Mouse (Mus musculus): ENCODE measurements around the gene Kcnd3. TPM values are rescaled to one million over a fixed set of nuclear protein-coding genes. Genes with fewer than 3 reads are reported as not detected.

Gene Kcnd3
- total and polyA plus RNA-seq, 3 experiments, result 0.05 TPM; not detected in 2

- Histone ChIP-seq H3K4me3 (ENCODE audit: low read depth, low read length) (no peak overlapping the region), H3K36me3 (replicated peaks) (no peaks in the 10 kb centered on the region), H3K9me3 (replicated peaks) (no peaks in the 10 kb centered on the region), H3K27me3 (ENCODE audit: insufficient read depth, low read length) (peaks cover 8% of the 10 kb centered on the region; the same call in 1 of the 2 replicates), H3K4me1 (ENCODE audit: insufficient read depth, low read depth, low read length) (no peaks in the 10 kb centered on the region)
- DNase-seq (ENCODE audit: low spot score), result no peak
- TF ChIP-seq CTCF (IDR thresholded peaks at IDR 0.05; ENCODE audit: low read depth, low read length) (no peak), GATA2 (IDR thresholded peaks at IDR 0.05; ENCODE audit: borderline replicate concordance, low read depth, low read length) (no peak), GATA1 (IDR thresholded peaks at IDR 0.05; ENCODE audit: borderline replicate concordance, low read length) (no peak), POLR2AphosphoS5 (IDR thresholded peaks at IDR 0.05; ENCODE audit: insufficient replicate concordance, low read depth, low read length) (no peak), TAL1 (conservative IDR thresholded peaks at IDR 0.05; ENCODE audit: low read depth, low read length) (no peak)
- ATAC-seq (ENCODE audit: extremely low read depth, insufficient number of reproducible peaks, low FRiP score, poor library complexity, severe bottlenecking), result no peak
Observed at GRCm38 (mm10) chr3:105505161-105505872, 53.2 kb downstream of the Kcnd3 start.

GRCm38 (mm10) chr3:105505873-105506170 is 53.7 kb downstream of the Kcnd3 start:
- Histone ChIP-seq H3K9me3 (replicated peaks) (no peaks in the 10 kb centered on the region), H3K27me3 (ENCODE audit: insufficient read depth, low read length) (peaks cover 8% of the 10 kb centered on the region; the same call in 1 of the 2 replicates), H3K36me3 (replicated peaks) (no peaks in the 10 kb centered on the region), H3K4me3 (ENCODE audit: low read depth, low read length) (no peak overlapping the region), H3K4me1 (ENCODE audit: insufficient read depth, low read depth, low read length) (no peaks in the 10 kb centered on the region)
- ATAC-seq (ENCODE audit: extremely low read depth, insufficient number of reproducible peaks, low FRiP score, poor library complexity, severe bottlenecking) (no peak), DNase-seq (ENCODE audit: low spot score) (no peak)
- TF ChIP-seq CTCF (IDR thresholded peaks at IDR 0.05; ENCODE audit: low read depth, low read length), result no peak

DNA sequence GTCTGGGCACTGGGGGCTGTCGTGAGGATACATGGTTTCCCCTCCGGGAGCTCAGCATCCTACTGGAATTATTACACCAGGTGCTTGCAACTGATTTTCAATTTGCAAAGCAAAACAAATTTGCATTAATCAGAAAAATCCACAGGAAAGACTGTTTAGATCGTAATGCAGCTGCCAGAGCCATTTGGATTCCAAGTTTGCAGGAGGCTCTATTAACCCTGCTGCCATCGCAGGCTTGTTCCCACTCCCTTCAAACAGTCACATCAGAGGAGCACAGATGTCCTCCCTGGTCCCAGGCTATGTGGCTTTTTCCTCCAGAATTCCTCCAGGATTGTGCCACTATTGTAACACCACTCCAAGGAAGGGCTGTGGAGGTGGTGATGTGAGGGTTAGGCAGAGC is 54.5 kb downstream of the Kcnd3 start:
- H3K9me3 ChIP-seq (replicated peaks), result no peaks in the 10 kb centered on the region
- TF ChIP-seq GATA2 (IDR thresholded peaks at IDR 0.05; ENCODE audit: borderline replicate concordance, low read depth, low read length) (no peak), CTCF (IDR thresholded peaks at IDR 0.05; ENCODE audit: low read depth, low read length) (no peak), POLR2AphosphoS5 (IDR thresholded peaks at IDR 0.05; ENCODE audit: insufficient replicate concordance, low read depth, low read length) (no peak), TAL1 (conservative IDR thresholded peaks at IDR 0.05; ENCODE audit: low read depth, low read length) (no peak), GATA1 (IDR thresholded peaks at IDR 0.05; ENCODE audit: borderline replicate concordance, low read length) (no peak)
- DNase-seq (ENCODE audit: low spot score) (no peak), ATAC-seq (ENCODE audit: extremely low read depth, insufficient number of reproducible peaks, low FRiP score, poor library complexity, severe bottlenecking) (no peak)
- peaks cover 8% of the 10 kb centered on the region; the same call in 1 of the 2 replicates for H3K27me3 ChIP-seq (ENCODE audit: insufficient read depth, low read length)
- H3K36me3 ChIP-seq (replicated peaks), result no peaks in the 10 kb centered on the region
- no peaks in the 10 kb centered on the region for H3K4me1 ChIP-seq (ENCODE audit: insufficient read depth, low read depth, low read length)
- H3K4me3 ChIP-seq (ENCODE audit: low read depth, low read length), result no peak overlapping the region

DNA sequence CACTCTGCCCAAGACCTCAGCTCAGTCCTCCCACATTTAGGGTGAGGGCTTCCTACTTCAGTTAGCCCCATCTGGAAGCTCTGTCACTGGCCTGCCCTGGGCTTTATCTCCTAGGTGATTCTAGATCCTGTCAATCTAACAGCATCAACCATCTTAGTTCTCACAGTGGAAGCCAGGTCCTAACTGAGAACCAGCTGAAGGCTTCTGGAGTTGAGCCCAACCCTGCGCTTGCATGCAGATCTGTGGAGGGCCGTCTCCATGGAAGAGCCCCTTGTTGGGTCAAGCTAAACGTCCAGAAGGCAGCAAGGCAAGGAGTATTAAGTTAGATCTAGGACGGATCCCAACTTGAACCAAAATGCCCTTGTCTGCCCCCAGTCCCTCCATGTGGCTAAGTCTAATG is 57.2 kb downstream of the Kcnd3 start:
- Histone ChIP-seq H3K27me3 (ENCODE audit: insufficient read depth, low read length) (peaks cover 5% of the 10 kb centered on the region; the same call in 1 of the 2 replicates), H3K4me1 (ENCODE audit: insufficient read depth, low read depth, low read length) (no peaks in the 10 kb centered on the region), H3K4me3 (ENCODE audit: low read depth, low read length) (no peak overlapping the region), H3K36me3 (replicated peaks) (no peaks in the 10 kb centered on the region), H3K9me3 (replicated peaks) (no peaks in the 10 kb centered on the region)
- DNase-seq (ENCODE audit: low spot score) (no peak), ATAC-seq (ENCODE audit: extremely low read depth, insufficient number of reproducible peaks, low FRiP score, poor library complexity, severe bottlenecking) (no peak)
- TF ChIP-seq CTCF (IDR thresholded peaks at IDR 0.05; ENCODE audit: low read depth, low read length) (no peak), GATA1 (IDR thresholded peaks at IDR 0.05; ENCODE audit: borderline replicate concordance, low read length) (no peak), POLR2AphosphoS5 (IDR thresholded peaks at IDR 0.05; ENCODE audit: insufficient replicate concordance, low read depth, low read length) (no peak), TAL1 (conservative IDR thresholded peaks at IDR 0.05; ENCODE audit: low read depth, low read length) (no peak), GATA2 (IDR thresholded peaks at IDR 0.05; ENCODE audit: borderline replicate concordance, low read depth, low read length) (no peak)

GRCm38 (mm10) chr3:105511836-105512235 is 59.7 kb downstream of the Kcnd3 start:
- no peak for ATAC-seq (ENCODE audit: extremely low read depth, insufficient number of reproducible peaks, low FRiP score, poor library complexity, severe bottlenecking)
- Histone ChIP-seq H3K27me3 (ENCODE audit: insufficient read depth, low read length) (no peaks in the 10 kb centered on the region), H3K4me3 (ENCODE audit: low read depth, low read length) (no peak overlapping the region), H3K9me3 (replicated peaks) (no peaks in the 10 kb centered on the region), H3K4me1 (ENCODE audit: insufficient read depth, low read depth, low read length) (no peaks in the 10 kb centered on the region), H3K36me3 (replicated peaks) (no peaks in the 10 kb centered on the region)
- TF ChIP-seq CTCF (IDR thresholded peaks at IDR 0.05; ENCODE audit: low read depth, low read length) (no peak), GATA2 (IDR thresholded peaks at IDR 0.05; ENCODE audit: borderline replicate concordance, low read depth, low read length) (no peak), GATA1 (IDR thresholded peaks at IDR 0.05; ENCODE audit: borderline replicate concordance, low read length) (no peak)
- no peak for DNase-seq (ENCODE audit: low spot score)

- no peak for ATAC-seq (ENCODE audit: extremely low read depth, insufficient number of reproducible peaks, low FRiP score, poor library complexity, severe bottlenecking)
- TF ChIP-seq CTCF (IDR thresholded peaks at IDR 0.05; ENCODE audit: low read depth, low read length) (no peak), TAL1 (conservative IDR thresholded peaks at IDR 0.05; ENCODE audit: low read depth, low read length) (no peak)
- H3K36me3 ChIP-seq (replicated peaks), result no peaks in the 10 kb centered on the region
- no peaks in the 10 kb centered on the region for H3K4me1 ChIP-seq (ENCODE audit: insufficient read depth, low read depth, low read length)
- DNase-seq (ENCODE audit: low spot score), result no peak
- no peaks in the 10 kb centered on the region for H3K9me3 ChIP-seq (replicated peaks)
- no peaks in the 10 kb centered on the region for H3K27me3 ChIP-seq (ENCODE audit: insufficient read depth, low read length)
- no peak overlapping the region for H3K4me3 ChIP-seq (ENCODE audit: low read depth, low read length)
Observed at GRCm38 (mm10) chr3:105514215-105514614, 62.1 kb downstream of the Kcnd3 start.

DNA sequence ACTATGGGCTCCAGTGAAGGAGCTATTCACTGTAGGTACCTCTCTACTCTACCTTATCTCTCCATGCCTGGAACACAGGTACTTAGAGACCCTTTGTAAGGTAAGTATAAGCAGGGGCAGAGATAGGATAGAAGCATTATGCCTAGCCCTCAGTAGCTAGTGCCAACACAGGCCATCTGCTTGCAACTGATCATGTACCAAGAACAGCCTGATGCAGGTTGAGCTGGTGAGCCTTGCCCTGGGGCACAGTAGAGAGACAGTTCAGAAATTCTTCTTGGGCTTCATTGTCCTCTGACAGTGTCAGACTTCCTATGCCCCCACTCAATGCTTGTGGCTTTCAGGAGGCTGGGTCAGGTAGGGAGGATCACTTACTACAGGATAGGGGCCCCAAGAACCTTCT is 62.9 kb downstream of the Kcnd3 start:
- Histone ChIP-seq H3K4me3 (ENCODE audit: low read depth, low read length) (no peak overlapping the region), H3K4me1 (ENCODE audit: insufficient read depth, low read depth, low read length) (no peaks in the 10 kb centered on the region)
- TF ChIP-seq GATA2 (IDR thresholded peaks at IDR 0.05; ENCODE audit: borderline replicate concordance, low read depth, low read length) (no peak), CTCF (IDR thresholded peaks at IDR 0.05; ENCODE audit: low read depth, low read length) (no peak), TAL1 (conservative IDR thresholded peaks at IDR 0.05; ENCODE audit: low read depth, low read length) (no peak), GATA1 (IDR thresholded peaks at IDR 0.05; ENCODE audit: borderline replicate concordance, low read length) (no peak), POLR2AphosphoS5 (IDR thresholded peaks at IDR 0.05; ENCODE audit: insufficient replicate concordance, low read depth, low read length) (no peak)

More for the DNA sequence above, 62.9 kb downstream of the Kcnd3 start:
- DNase-seq (ENCODE audit: low spot score), result no peak
- no peaks in the 10 kb centered on the region for H3K27me3 ChIP-seq (ENCODE audit: insufficient read depth, low read length)
- H3K9me3 ChIP-seq (replicated peaks), result no peaks in the 10 kb centered on the region
- H3K36me3 ChIP-seq (replicated peaks), result no peaks in the 10 kb centered on the region
- ATAC-seq (ENCODE audit: extremely low read depth, insufficient number of reproducible peaks, low FRiP score, poor library complexity, severe bottlenecking), result no peak
